Mouse (Mus musculus): ENCODE results near the gene Myo1b. TPM values are rescaled to one million over a fixed set of nuclear protein-coding genes. Genes with fewer than 3 reads are reported as not detected.

The Myo1b gene
- polyA plus RNA-seq, 1 experiment, result 1.0 TPM

- H3K27me3 ChIP-seq (ENCODE audit: control insufficient read depth, insufficient read depth, low read length), result no peaks in the 10 kb centered on the region
- H3K4me1 ChIP-seq (ENCODE audit: control insufficient read depth, insufficient read depth, insufficient read length), result no peaks in the 10 kb centered on the region
- 82% methylated on average over 7 of the region's 7 CpGs for WGBS
- no peak overlapping the region for H3K4me3 ChIP-seq (ENCODE audit: extremely low read depth, insufficient read depth, insufficient read length)
- no peak for TF ChIP-seq POLR2A (IDR thresholded peaks at IDR 0.05; ENCODE audit: low read depth, low read length)
- TF ChIP-seq CTCF (IDR thresholded peaks at IDR 0.05; ENCODE audit: extremely low read depth, insufficient read depth, insufficient read length, insufficient replicate concordance), result no peak
- no peak overlapping the region for H3K27ac ChIP-seq (ENCODE audit: insufficient read depth, low read length)
- no peaks in the 10 kb centered on the region for H3K36me3 ChIP-seq (ENCODE audit: control insufficient read depth, insufficient read depth, low read length)
- DNase-seq (ENCODE audit: low read depth in 1 of 2, low spot score in 2 of 2), result no peak
These were observed 95.8 kb downstream of the Myo1b start for GRCm38 (mm10) chr1:51820013-51820441.

GRCm38 (mm10) chr1:51815636-51816035 is 100.2 kb downstream of the Myo1b start:
- TF ChIP-seq CTCF (IDR thresholded peaks at IDR 0.05; ENCODE audit: extremely low read depth, insufficient read depth, insufficient read length, insufficient replicate concordance), result no peak
- TF ChIP-seq POLR2A (IDR thresholded peaks at IDR 0.05; ENCODE audit: low read depth, low read length), result no peak
- Histone ChIP-seq H3K36me3 (ENCODE audit: control insufficient read depth, insufficient read depth, low read length) (no peaks in the 10 kb centered on the region), H3K27ac (ENCODE audit: insufficient read depth, low read length) (no peak overlapping the region), H3K4me3 (ENCODE audit: extremely low read depth, insufficient read depth, insufficient read length) (no peak overlapping the region), H3K27me3 (ENCODE audit: control insufficient read depth, insufficient read depth, low read length) (no peaks in the 10 kb centered on the region), H3K4me1 (ENCODE audit: control insufficient read depth, insufficient read depth, insufficient read length) (no peaks in the 10 kb centered on the region)
- 83% methylated on average over 1 of the region's 1 CpGs for WGBS
- DNase-seq (ENCODE audit: low read depth in 1 of 2, low spot score in 2 of 2), result no peak

- Histone ChIP-seq H3K27ac (ENCODE audit: insufficient read depth, low read length) (no peak overlapping the region), H3K4me3 (ENCODE audit: extremely low read depth, insufficient read depth, insufficient read length) (no peak overlapping the region), H3K36me3 (ENCODE audit: control insufficient read depth, insufficient read depth, low read length) (no peaks in the 10 kb centered on the region), H3K27me3 (ENCODE audit: control insufficient read depth, insufficient read depth, low read length) (no peaks in the 10 kb centered on the region), H3K4me1 (ENCODE audit: control insufficient read depth, insufficient read depth, insufficient read length) (no peaks in the 10 kb centered on the region)
- DNase-seq (ENCODE audit: low read depth in 1 of 2, low spot score in 2 of 2), result no peak
- TF ChIP-seq POLR2A (IDR thresholded peaks at IDR 0.05; ENCODE audit: low read depth, low read length) (no peak), CTCF (IDR thresholded peaks at IDR 0.05; ENCODE audit: extremely low read depth, insufficient read depth, insufficient read length, insufficient replicate concordance) (no peak)
- 85% methylated on average over 5 of the region's 5 CpGs for WGBS
These were observed 100.8 kb downstream of the Myo1b start for GRCm38 (mm10) chr1:51814854-51815630.

GRCm38 (mm10) chr1:51808847-51809246 is 107.0 kb downstream of the Myo1b start:
- no peak overlapping the region for H3K27ac ChIP-seq (ENCODE audit: insufficient read depth, low read length)
- no peak for DNase-seq (ENCODE audit: low read depth in 1 of 2, low spot score in 2 of 2)
- no peaks in the 10 kb centered on the region for H3K27me3 ChIP-seq (ENCODE audit: control insufficient read depth, insufficient read depth, low read length)
- 69% methylated on average over 10 of the region's 10 CpGs for WGBS
- H3K4me1 ChIP-seq (ENCODE audit: control insufficient read depth, insufficient read depth, insufficient read length), result no peaks in the 10 kb centered on the region; the same call in 1 of the 2 replicates
- TF ChIP-seq POLR2A (IDR thresholded peaks at IDR 0.05; ENCODE audit: low read depth, low read length) (no peak), CTCF (IDR thresholded peaks at IDR 0.05; ENCODE audit: extremely low read depth, insufficient read depth, insufficient read length, insufficient replicate concordance) (no peak)
- H3K4me3 ChIP-seq (ENCODE audit: extremely low read depth, insufficient read depth, insufficient read length), result no peak overlapping the region
- no peaks in the 10 kb centered on the region for H3K36me3 ChIP-seq (ENCODE audit: control insufficient read depth, insufficient read depth, low read length)

GRCm38 (mm10) chr1:51808228-51808627 is 107.6 kb downstream of the Myo1b start:
- no peak overlapping the region for H3K4me3 ChIP-seq (ENCODE audit: extremely low read depth, insufficient read depth, insufficient read length)
- no peaks in the 10 kb centered on the region for H3K36me3 ChIP-seq (ENCODE audit: control insufficient read depth, insufficient read depth, low read length)
- H3K27ac ChIP-seq (ENCODE audit: insufficient read depth, low read length), result no peak overlapping the region
- no peaks in the 10 kb centered on the region; the same call in 1 of the 2 replicates for H3K4me1 ChIP-seq (ENCODE audit: control insufficient read depth, insufficient read depth, insufficient read length)
- DNase-seq (ENCODE audit: low read depth in 1 of 2, low spot score in 2 of 2), result no peak
- 11% methylated on average over 1 of the region's 1 CpGs for WGBS
- H3K27me3 ChIP-seq (ENCODE audit: control insufficient read depth, insufficient read depth, low read length), result no peaks in the 10 kb centered on the region
- TF ChIP-seq POLR2A (IDR thresholded peaks at IDR 0.05; ENCODE audit: low read depth, low read length), result no peak
- TF ChIP-seq CTCF (IDR thresholded peaks at IDR 0.05; ENCODE audit: extremely low read depth, insufficient read depth, insufficient read length, insufficient replicate concordance), result no peak

- H3K36me3 ChIP-seq (ENCODE audit: control insufficient read depth, insufficient read depth, low read length), result no peaks in the 10 kb centered on the region
- TF ChIP-seq POLR2A (IDR thresholded peaks at IDR 0.05; ENCODE audit: low read depth, low read length) (no peak), CTCF (IDR thresholded peaks at IDR 0.05; ENCODE audit: extremely low read depth, insufficient read depth, insufficient read length, insufficient replicate concordance) (no peak)
- no peaks in the 10 kb centered on the region; the same call in 1 of the 2 replicates for H3K4me1 ChIP-seq (ENCODE audit: control insufficient read depth, insufficient read depth, insufficient read length)
- peak in 1 of 2 experiments; percentile 9 for DNase-seq (ENCODE audit: low read depth in 1 of 2, low spot score in 2 of 2)
- WGBS, result 19% methylated on average over 5 of the region's 5 CpGs
- H3K27me3 ChIP-seq (ENCODE audit: control insufficient read depth, insufficient read depth, low read length), result no peaks in the 10 kb centered on the region
- no peak overlapping the region for H3K27ac ChIP-seq (ENCODE audit: insufficient read depth, low read length)
- no peak overlapping the region for H3K4me3 ChIP-seq (ENCODE audit: extremely low read depth, insufficient read depth, insufficient read length)
These were observed 110.7 kb downstream of the Myo1b start for GRCm38 (mm10) chr1:51805040-51805610.

Measured in spleen, adult 2 months (tissue).